Mouse (Mus musculus) brain, embryonic 14.5 days (tissue): ENCODE measurements around the gene Pdcd10. TPM values are rescaled to one million over a fixed set of nuclear protein-coding genes. Genes with fewer than 3 reads are reported as not detected.

ENCODE experiments used
- DNase-seq: peaks from one replicate; pipeline ENCODE4 v3.0.0-alpha.2; 2011; ENCODE audit warnings: low read depth
- CTCF ChIP-seq: fragments of 200-500 bp; IDR thresholded peaks from 2 replicates; pipeline ENCODE4 v1.5.1; 2012; ENCODE audit warnings: inconsistent platforms, mild to moderate bottlenecking, moderate library complexity, borderline replicate concordance; ENCODE audit not compliant: insufficient read depth, insufficient read length; ENCODE audit errors: extremely low read depth
- POLR2A ChIP-seq: fragments of 200-500 bp; IDR thresholded peaks from 2 replicates; pipeline ENCODE4 v1.6.1; 2012; ENCODE audit warnings: mild to moderate bottlenecking, inconsistent platforms, borderline replicate concordance; ENCODE audit not compliant: poor library complexity, insufficient read depth, insufficient read length, severe bottlenecking; ENCODE audit errors: extremely low read depth
- polyA plus RNA-seq: library from polyadenylated mRNA; depleted of rRNA; stranded (reverse); fragments of >200 nt; gene quantifications from 2 replicates; pipeline ENCODE4 v1.2.3, GENCODE M21; 2012; rRNA removed

Gene Pdcd10
- polyA plus RNA-seq = 32.8 and 38.1 TPM in 2 replicates

DNA sequence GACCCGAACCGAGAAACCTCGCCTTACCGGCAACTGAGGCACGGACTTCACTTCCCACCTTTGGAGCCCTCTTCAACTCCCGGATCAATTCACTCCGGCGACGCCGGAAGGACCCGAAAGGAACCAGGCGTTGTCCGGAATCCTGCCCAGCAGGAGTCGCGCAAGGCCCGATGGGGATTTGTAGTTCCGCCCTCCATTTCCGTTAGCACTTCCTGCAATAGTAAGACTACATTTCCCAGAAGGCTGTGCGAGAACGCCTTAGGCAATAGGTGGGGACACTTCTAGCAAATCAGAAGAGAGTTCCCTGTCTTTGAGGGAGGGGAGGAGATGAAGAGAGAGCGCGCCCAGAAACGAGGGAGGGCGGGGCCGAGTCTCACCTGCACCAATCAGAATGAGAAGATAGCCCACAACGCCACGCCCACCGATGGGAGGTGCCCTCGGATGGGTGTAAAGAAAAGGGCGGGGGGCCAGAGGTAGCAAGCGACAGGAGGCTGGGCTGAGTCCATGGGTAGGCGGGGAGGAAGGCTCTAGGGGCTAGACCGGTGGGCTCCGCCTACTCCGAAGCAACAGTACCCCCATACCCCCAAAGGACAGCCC is at the start of gene Pdcd10:
Pdcd10 (minus strand) TSS at position 162 of the 597 bp plus-strand sequence.
- DNase-seq = peak; percentile 100
- TF ChIP-seq POLR2A (peak; percentile 43; the same call in 1 of the 2 replicates), CTCF (no peak)

DNA sequence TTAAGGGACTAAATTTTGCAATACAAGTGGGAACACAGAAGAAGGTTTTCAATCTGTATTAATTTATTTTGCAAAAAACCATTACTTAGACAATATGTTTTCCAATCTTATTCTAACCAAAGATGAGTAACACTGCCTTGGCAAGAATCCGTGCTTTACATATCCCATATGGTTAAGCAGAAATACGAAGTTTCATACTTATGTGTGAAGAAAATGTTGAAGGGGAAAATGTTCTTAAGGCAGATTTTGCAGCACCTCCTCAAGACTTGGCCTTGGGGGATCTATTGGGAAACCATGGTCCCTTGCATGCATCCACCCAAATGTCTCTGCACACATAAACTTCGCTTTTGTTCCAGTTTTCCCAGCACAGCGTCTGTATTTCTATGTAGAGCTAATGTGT is 28.2 kb upstream of the Pdcd10 start:
- no peak for TF ChIP-seq CTCF
- TF ChIP-seq POLR2A = no peak
- DNase-seq = peak; percentile 39

DNA sequence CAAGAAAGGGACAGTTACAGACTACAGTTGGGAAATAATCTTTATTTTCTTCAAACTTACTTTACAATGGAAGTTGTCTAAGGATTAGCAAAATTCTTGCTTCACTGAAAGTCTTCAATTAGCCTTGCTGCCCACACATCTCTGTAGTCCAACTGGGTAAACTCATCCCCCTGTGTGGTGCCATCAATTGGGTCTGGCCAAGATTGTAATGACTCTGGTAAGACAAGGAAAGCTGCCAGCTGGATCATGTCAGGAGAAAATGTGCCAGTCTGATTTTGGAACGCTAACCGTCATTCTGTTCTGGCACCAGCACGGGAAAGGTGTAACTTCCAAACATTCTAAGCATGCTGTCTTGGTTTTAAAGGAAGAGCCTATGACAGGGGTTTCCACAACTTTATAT is 26.6 kb upstream of the Pdcd10 start:
- peak; percentile 63 for DNase-seq

DNA sequence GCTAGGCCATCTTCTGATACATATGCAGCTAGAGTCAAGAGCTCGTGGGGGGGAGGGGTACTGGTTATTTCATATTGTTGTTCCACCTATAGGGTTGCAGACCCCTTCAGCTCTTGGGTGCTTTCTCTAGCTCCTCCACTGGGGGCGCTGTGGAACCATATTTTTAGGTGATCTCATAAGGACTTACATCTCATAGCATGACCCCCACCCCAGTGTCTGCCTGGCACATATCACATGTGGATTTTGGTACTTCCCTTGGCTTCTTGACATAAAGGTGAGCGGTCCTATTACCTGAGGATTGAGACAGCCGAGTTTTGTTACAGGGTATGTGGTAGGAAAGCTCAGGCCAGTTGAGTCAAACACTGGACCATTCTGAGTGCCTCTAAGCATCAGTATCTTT is 22.7 kb upstream of the Pdcd10 start:
- TF ChIP-seq POLR2A (no peak), CTCF (no peak)
- no peak for DNase-seq

More for the DNA sequence above, 26.6 kb upstream of the Pdcd10 start:
- TF ChIP-seq POLR2A = no peak
- TF ChIP-seq CTCF = no peak

DNA sequence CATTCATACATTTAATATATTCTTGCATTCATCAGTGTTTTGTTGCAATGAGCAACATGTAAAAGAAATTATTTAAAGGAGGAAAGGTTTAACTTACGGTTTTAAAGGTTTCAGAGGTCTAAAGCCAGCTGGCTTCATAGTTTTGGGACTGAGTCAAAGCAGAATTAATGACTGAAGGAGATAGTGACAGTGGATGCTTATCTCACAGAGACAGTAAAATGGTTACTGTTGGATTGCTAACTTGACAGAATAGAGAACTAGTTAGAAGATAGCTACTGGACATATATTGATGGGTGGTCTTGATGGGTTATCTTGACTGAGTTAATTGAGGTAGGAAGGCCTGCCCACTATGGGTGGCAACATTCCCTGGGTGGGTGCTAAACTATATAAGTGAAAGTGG is 18.9 kb upstream of the Pdcd10 start:
- no peak for DNase-seq
- TF ChIP-seq POLR2A (no peak), CTCF (no peak)

DNA sequence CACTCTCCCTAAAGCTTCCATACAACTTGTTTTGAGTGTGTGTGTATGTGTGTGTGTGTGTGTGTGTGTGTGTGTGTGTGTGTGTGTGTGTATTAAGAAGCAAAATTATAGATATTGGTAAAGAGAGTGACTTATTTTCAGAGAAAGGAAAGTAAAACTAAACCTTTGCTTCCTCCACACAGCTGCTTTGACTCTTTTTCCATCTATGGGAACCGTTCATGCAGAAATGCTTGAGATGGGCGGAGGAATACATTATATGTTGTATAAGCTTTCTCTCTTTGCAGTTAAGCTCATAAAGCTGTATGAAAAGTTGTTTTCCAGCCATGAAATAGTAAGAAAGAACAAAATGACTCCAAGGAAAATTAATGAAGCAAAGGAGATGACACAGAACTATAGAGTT is 17.4 kb upstream of the Pdcd10 start:
- no peak for DNase-seq
- TF ChIP-seq CTCF = no peak
- no peak for TF ChIP-seq POLR2A

DNA sequence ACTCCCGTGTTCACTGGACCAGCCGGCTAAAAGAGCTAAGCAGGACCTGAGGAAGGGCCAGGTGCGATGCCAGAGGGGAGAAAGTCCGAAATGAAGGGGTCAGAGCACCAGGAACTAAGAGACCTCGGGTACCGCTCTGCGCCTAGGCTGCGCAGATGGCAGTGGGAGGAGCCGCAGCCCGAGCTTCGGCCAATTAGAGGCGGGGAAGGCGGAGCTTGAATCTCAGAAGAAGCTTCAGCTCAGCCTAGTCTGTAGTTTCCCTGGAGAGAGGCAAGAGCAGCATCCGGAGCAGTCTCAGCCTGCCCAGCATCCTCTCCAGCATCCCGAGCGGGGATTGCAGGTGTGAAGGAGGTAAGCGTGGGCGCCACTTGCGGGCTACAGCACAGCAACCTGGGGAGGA is 636 bp upstream of the Pdcd10 start, which contains the start of gene Serpini1:
Serpini1 (plus strand) TSS at position 256 of the 400 bp plus-strand sequence.
- TF ChIP-seq POLR2A (peak; percentile 74; the same call in 1 of the 2 replicates), CTCF (no peak)
- peak; percentile 98 for DNase-seq

DNA sequence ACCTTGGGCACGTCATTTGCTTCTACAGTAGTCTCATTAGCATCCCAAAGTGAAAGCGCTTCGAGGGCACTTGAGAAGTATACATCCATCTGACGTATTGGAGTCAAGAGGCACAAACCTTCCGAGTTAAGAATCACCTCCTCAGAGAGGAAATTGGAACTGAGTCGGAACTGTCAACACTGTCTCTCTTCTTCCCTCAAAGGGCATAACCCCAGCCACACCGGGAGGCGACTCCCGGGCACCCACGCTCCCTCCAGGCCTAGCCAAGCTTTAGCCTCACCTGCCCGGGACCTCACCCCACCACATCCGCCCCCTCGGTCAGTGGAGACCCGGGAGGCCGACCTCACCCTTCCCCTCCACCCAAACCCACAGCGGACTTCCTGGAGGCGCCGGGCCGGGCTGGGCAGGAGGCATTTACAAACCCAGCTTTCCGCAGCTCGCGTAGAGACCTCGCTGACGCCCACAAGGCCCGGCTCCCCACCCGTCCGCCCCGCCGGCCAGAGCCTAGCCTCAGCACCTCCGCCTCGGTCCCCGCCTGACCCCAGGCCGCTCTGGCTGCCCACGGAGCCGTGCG is 448 bp downstream of the Pdcd10 start:
- TF ChIP-seq POLR2A = no peak
- TF ChIP-seq CTCF = no peak
- no peak for DNase-seq

DNA sequence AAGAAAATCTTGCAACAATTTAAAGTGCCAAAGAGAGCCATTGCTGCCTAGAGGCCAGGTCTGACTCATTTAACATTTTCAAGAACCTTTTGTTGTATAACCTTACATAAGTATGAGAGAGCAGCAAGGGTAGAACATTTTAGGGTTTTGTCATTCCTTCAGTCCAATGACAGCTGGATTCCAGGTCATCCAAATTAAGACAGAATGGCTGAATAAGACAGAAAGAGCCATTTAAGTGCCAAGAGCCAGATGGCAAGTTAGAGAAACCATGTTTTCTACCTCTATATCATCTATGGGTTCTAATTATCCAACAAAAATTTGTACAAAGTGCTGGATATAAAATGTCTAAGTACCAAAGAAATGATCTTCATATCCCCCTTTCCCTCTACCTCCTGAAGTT is 5.4 kb downstream of the Pdcd10 start:
- no peak for DNase-seq
- TF ChIP-seq CTCF = no peak

DNA sequence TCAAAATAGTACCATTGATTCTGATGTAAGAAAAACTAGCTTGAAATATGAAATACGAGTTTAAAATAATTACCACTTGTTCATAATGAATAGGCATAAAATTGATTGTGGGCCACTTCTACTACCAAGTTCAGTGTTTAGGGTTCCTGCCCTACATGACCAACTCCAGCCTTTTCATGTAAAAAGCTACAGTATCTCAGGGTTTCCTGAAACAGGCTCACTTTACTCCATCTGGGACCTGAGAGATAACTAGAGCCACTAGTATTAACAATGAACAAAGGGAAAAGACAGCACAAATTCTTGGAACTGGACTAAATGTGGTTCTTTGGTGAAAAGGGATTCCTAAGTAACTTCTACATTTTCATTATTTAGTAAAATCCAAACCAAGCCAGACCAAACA is 12.4 kb downstream of the Pdcd10 start:
- DNase-seq = no peak

DNA sequence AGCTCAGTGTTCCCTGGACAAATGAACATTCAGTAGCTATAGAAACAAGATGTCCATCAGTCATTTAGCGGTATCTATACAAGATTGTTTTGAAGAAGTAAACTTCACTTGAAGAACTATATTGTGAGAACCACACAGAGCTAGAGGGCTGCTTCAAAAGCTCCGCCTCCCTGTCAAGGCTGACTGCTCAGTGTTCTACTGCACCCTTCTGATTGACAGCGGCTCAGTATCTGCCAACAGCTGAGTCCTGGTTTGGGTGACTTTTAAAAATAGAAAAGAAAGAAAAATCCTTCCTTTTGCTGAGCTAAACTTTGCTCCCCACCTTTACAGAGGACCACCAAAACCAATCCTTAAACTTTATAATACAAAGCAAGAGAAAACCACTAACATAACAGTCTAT is 13.8 kb downstream of the Pdcd10 start:
- TF ChIP-seq POLR2A (no peak), CTCF (no peak)
- peak; percentile 14 for DNase-seq

More for the DNA sequence above, 12.4 kb downstream of the Pdcd10 start:
- no peak for TF ChIP-seq CTCF
- TF ChIP-seq POLR2A = no peak

DNA sequence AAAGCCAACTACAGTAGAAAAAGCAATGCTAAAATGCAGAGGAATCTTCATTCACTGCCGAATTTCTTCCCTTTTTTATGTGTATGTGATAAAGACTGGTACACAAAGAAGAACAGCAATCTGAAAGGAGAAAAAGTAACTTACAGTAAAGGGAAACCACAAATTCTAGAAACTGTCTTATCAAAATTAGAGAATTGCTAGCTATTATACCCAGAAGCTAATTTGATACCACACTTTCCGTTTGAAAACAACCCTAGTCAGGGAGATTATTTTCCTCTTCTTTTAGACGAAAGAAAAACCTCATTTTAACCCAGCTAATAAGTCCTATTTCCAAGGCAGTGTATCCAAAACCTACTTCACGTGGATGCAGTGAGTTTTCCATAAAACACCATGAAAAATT is 15.4 kb downstream of the Pdcd10 start:
- DNase-seq = no peak
- TF ChIP-seq CTCF = no peak
- no peak for TF ChIP-seq POLR2A
